ENCODE assay signal across 13 mouse cellular contexts in the genomic region with DNA sequence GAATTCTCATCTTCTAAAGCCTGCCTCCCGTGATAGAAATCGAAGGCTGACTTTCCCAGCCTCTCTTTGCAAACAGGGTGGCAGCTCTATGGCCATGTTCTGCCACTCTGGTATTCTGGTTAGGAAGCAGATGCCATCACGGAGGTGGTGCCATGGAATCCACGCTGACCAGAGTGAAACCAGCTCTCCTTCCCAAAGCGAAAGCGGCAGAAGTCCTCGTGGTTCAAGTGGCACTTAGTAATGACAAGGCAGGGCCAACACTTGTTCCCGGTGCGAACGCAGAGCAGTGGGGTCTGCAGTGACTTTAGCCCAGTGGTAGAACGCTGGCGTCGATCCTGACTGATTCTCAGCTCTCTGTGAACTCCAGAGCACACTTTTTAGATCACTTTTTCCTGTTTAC. TPM values are rescaled to one million over a fixed set of nuclear protein-coding genes. Genes with fewer than 3 reads are reported as not detected.
DNase-seq lines count a peak whose midpoint lies in the region.
"Had no signal": no experiment of that assay in that cellular context is flagged by ENCODE, and none has a peak within 500 bp of the region (broad histone marks: within the 10 kb centered on the region; RNA-seq: fewer than 3 reads in every experiment).

No protein-coding gene starts in this region.

- intact Hi-C loops in heart, postnatal 36 days (cut with DNase I) = no loop called here

- DNase-seq in heart, adult 11 months = peak; percentile 90
- no peak for DNase-seq in heart, postnatal 36 days
- peak; percentile 23 for DNase-seq in thymus, postnatal 14 days
- no peak for DNase-seq in thymus, postnatal 0 days (ENCODE audit: low spot score)
- DNase-seq in lung, postnatal 36 days = peak; percentile 72
- DNase-seq in adrenal gland, adult 2 months = no peak
- no peak for DNase-seq in neural tube, embryonic 10.5 days (ENCODE audit: extremely low spot score, low spot score)
- no peak for DNase-seq in kidney, adult 9 months

RNA-seq across cellular contexts. Expression of a gene that starts 26.0 kb away (rescaled TPM):
- not detected for total RNA-seq in heart, postnatal 36 days (2021)
- not detected in 2 replicates for polyA plus RNA-seq in thymus, postnatal 0 days (2015; fragmentation: Nextera tagmentation; extraction: Ambion mirVana)
- total RNA-seq in adrenal gland, adult 2 months (2021) = not detected
- polyA plus RNA-seq in adrenal gland, adult 2 months (2012; rRNA removed) = not detected in 2 replicates
- total RNA-seq: layer of hippocampus, postnatal 14 days had no signal
- polyA plus RNA-seq: forebrain, embryonic 12.5 days; gonadal fat pad, adult 2 months; intestine, postnatal 0 days; neural tube, embryonic 13.5 days had no signal

RNA-seq across cellular contexts. Expression of a gene that starts 26.6 kb away (rescaled TPM):
- total RNA-seq in heart, postnatal 36 days (2021) = 10 to 100 TPM; 21.8 to 24.0 TPM
- polyA plus RNA-seq in thymus, postnatal 0 days (2015; fragmentation: Nextera tagmentation; extraction: Ambion mirVana) = 26.6 and 29.3 TPM in 2 replicates
- total RNA-seq in adrenal gland, adult 2 months (2021) = 10 to 100 TPM; 36.2 to 48.2 TPM
- 14.7 and 17.0 TPM in 2 replicates for polyA plus RNA-seq in adrenal gland, adult 2 months (2012; rRNA removed)

Comparison
In these comparisons a context has a peak if more than half of its experiments do, and no peak if none do; other contexts are left out.
1. DNase-seq: peak in heart, adult 11 months (single experiment), thymus, postnatal 14 days (single experiment) and lung, postnatal 36 days (single experiment); none in heart, postnatal 36 days (0 of 2), thymus, postnatal 0 days (single experiment), adrenal gland, adult 2 months (single experiment), neural tube, embryonic 10.5 days (single experiment) and kidney, adult 9 months (single experiment).